Mouse (Mus musculus): ENCODE data around the gene Osbpl7. TPM values are rescaled to one million over a fixed set of nuclear protein-coding genes. Genes with fewer than 3 reads are reported as not detected.

Gene Osbpl7
- total and polyA plus RNA-seq, 3 experiments: 11.5 to 18.9 TPM; not detected in 1

- DNase-seq (ENCODE audit: low read depth, low spot score): no peak
- Histone ChIP-seq H3K4me3 (ENCODE audit: control insufficient read depth in 1 of 2, insufficient read depth in 1 of 2, low read depth in 2 of 2, low read length in 2 of 2) (no peak within 1 kb of the TSS), H3K4me1 (ENCODE audit: control insufficient read depth in 1 of 2, insufficient read depth in 2 of 2, low read length in 2 of 2) (peaks cover 6 to 15% of the 10 kb centered on the region in 2 experiments; a peak in 3 of 4 replicates), H3K9me3 (replicated peaks; ENCODE audit: insufficient read depth, low read length) (no peaks in the 10 kb centered on the region), H3K79me2 (ENCODE audit: control insufficient read depth, insufficient read depth, low read length, poor library complexity) (no peaks in the 10 kb centered on the region), H3K36me3 (ENCODE audit: control insufficient read depth in 1 of 2, insufficient read depth in 2 of 2, low read length in 2 of 2) (peaks cover 0 to 13% of the 10 kb centered on the region in 2 experiments; a peak in 2 of 4 replicates), H3K27me3 (ENCODE audit: control insufficient read depth in 1 of 2, insufficient read depth in 2 of 2, low read length in 2 of 2) (peaks cover 11 to 20% of the 10 kb centered on the region in 2 experiments), H3K27ac (ENCODE audit: control insufficient read depth, low read depth, low read length) (no peak within 1 kb of the TSS), H3K9ac (ENCODE audit: control insufficient read depth, low read depth, low read length, poor library complexity, severe bottlenecking) (no peak within 1 kb of the TSS)
- TF ChIP-seq ELF1 (IDR thresholded peaks at IDR 0.05; ENCODE audit: low read depth, low read length) (no peak), TBP (IDR thresholded peaks at IDR 0.05; ENCODE audit: low read depth, low read length) (no peak), USF1 (IDR thresholded peaks at IDR 0.05; ENCODE audit: low read depth, low read length) (no peak), POLR2A (IDR thresholded peaks at IDR 0.05; ENCODE audit: control insufficient read depth in 1 of 2, insufficient read depth in 1 of 2, low read depth in 1 of 2, low read length in 2 of 2, poor library complexity in 1 of 2) (no peak), JUND (IDR thresholded peaks at IDR 0.05; ENCODE audit: low read depth, low read length) (no peak)
Measured at GRCm38 (mm10) chr11:97013121-97013670, 37.2 kb upstream of the Osbpl7 start, which contains the start of gene Sp6. Sp6 (plus strand) TSS chr11:97013394.

GRCm38 (mm10) chr11:97017696-97018582, 32.5 kb upstream of the Osbpl7 start:
- no peak for DNase-seq (ENCODE audit: low read depth, low spot score)
- Histone ChIP-seq H3K4me3 (ENCODE audit: control insufficient read depth in 1 of 2, insufficient read depth in 1 of 2, low read depth in 2 of 2, low read length in 2 of 2) (no peak overlapping the region), H3K36me3 (ENCODE audit: control insufficient read depth in 1 of 2, insufficient read depth in 2 of 2, low read length in 2 of 2) (no peaks in the 10 kb centered on the region), H3K27me3 (ENCODE audit: control insufficient read depth in 1 of 2, insufficient read depth in 2 of 2, low read length in 2 of 2) (peaks cover 14% of the 10 kb centered on the region in 2 experiments), H3K4me1 (ENCODE audit: control insufficient read depth in 1 of 2, insufficient read depth in 2 of 2, low read length in 2 of 2) (no peaks in the 10 kb centered on the region; a peak in 1 of 4 replicates), H3K9me3 (replicated peaks; ENCODE audit: insufficient read depth, low read length) (no peaks in the 10 kb centered on the region), H3K9ac (ENCODE audit: control insufficient read depth, low read depth, low read length, poor library complexity, severe bottlenecking) (no peak overlapping the region), H3K79me2 (ENCODE audit: control insufficient read depth, insufficient read depth, low read length, poor library complexity) (no peaks in the 10 kb centered on the region), H3K27ac (ENCODE audit: control insufficient read depth, low read depth, low read length) (no peak overlapping the region)
- TF ChIP-seq MAZ (IDR thresholded peaks at IDR 0.05; ENCODE audit: low read depth, low read length) (no peak), CHD1 (IDR thresholded peaks at IDR 0.05; ENCODE audit: low read depth, low read length) (no peak), MAFK (IDR thresholded peaks at IDR 0.05; ENCODE audit: borderline replicate concordance, low read depth, low read length) (no peak), ETS1 (IDR thresholded peaks at IDR 0.05; ENCODE audit: low read depth, low read length) (no peak), ZMIZ1 (IDR thresholded peaks at IDR 0.05; ENCODE audit: low read depth, low read length) (no peak), MYC (IDR thresholded peaks at IDR 0.05; ENCODE audit: low read depth, low read length) (no peak), JUND (IDR thresholded peaks at IDR 0.05; ENCODE audit: low read depth, low read length) (no peak), ZNF384 (IDR thresholded peaks at IDR 0.05; ENCODE audit: low read depth, low read length) (no peak), POLR2AphosphoS5 (IDR thresholded peaks at IDR 0.05; ENCODE audit: borderline replicate concordance, low read depth, low read length) (no peak)

Data from MEL (cell line).